Mouse (Mus musculus) kidney, adult 2 months (tissue): ENCODE results near the gene Ldb3. TPM values are rescaled to one million over a fixed set of nuclear protein-coding genes. Genes with fewer than 3 reads are reported as not detected.

ENCODE experiments used
- DNase-seq: peaks from one replicate; pipeline ENCODE4 v3.0.0; 2021
- H3K27ac ChIP-seq: fragments of 200-500 bp; 2 replicates; pipeline ENCODE4 v1.5.1; 2012; ENCODE audit warnings: low read depth, low read length, control low read depth, inconsistent platforms; ENCODE audit not compliant: insufficient read depth
- H3K27me3 ChIP-seq: fragments of 200-500 bp; replicated peaks from 2 replicates; pipeline ENCODE4 v1.6.1; 2012; ENCODE audit warnings: mild to moderate bottlenecking, moderate library complexity, low read length, inconsistent platforms; ENCODE audit not compliant: control insufficient read depth, insufficient read depth
- H3K36me3 ChIP-seq: fragments of 200-500 bp; 2 replicates; pipeline ENCODE4 v1.6.1; 2012; ENCODE audit warnings: mild to moderate bottlenecking, moderate library complexity, low read length, inconsistent platforms; ENCODE audit not compliant: control insufficient read depth, insufficient read depth
- H3K4me1 ChIP-seq: fragments of 200-500 bp; 2 replicates; pipeline ENCODE4 v1.6.1; 2011; ENCODE audit warnings: low read length; ENCODE audit not compliant: control insufficient read depth, insufficient read depth
- H3K4me3 ChIP-seq: fragments of 200-500 bp; 2 replicates; pipeline ENCODE4 v1.5.1; 2011; ENCODE audit warnings: mild to moderate bottlenecking, low read depth, low read length, control low read depth; ENCODE audit not compliant: insufficient read depth
- CTCF ChIP-seq: fragments of 200-500 bp; conservative IDR thresholded peaks from 2 replicates; pipeline ENCODE4 v1.5.1; 2011; ENCODE audit warnings: low read depth, mild to moderate bottlenecking, control low read depth, low read length, moderate library complexity, mixed read lengths; ENCODE audit not compliant: insufficient read depth, insufficient read length
- POLR2A ChIP-seq: fragments of 200-500 bp; IDR thresholded peaks from one replicate; pipeline ENCODE4 v1.6.1; 2011; ENCODE audit warnings: low read depth, low read length, control low read depth
- WGBS: fragments of 180-500 bp; shearing (Covaris S2); methylation state at CpG from one replicate; pipeline ENCODE4 v1.1.7; 2018; 5-methylcytosine and 5-hydroxymethylcytosine counted together
- polyA plus RNA-seq: library from polyadenylated mRNA; depleted of rRNA; stranded (reverse); fragments of >200 nt; gene quantifications from 2 replicates; pipeline ENCODE4 v1.2.3, GENCODE M21; 2012

Gene Ldb3
- polyA plus RNA-seq, 1 experiment = 26.0 TPM

GRCm38 (mm10) chr14:34620611-34621376 lies 32.3 kb upstream of the Ldb3 start:
- DNase-seq = peak; percentile 58
- Histone ChIP-seq H3K27me3 (no peaks in the 10 kb centered on the region), H3K27ac (no peak overlapping the region), H3K36me3 (no peaks in the 10 kb centered on the region), H3K4me3 (no peak overlapping the region), H3K4me1 (no peaks in the 10 kb centered on the region)
- TF ChIP-seq POLR2A = no peak
- peak; percentile 77 for TF ChIP-seq CTCF
- 36% methylated on average over 10 of the region's 10 CpGs for WGBS

- H3K4me1 ChIP-seq = peaks cover 5% of the 10 kb centered on the region; the same call in 1 of the 2 replicates
- WGBS = 40% methylated on average over 9 of the region's 9 CpGs
- no peak for TF ChIP-seq CTCF
- no peak for TF ChIP-seq POLR2A
- no peak overlapping the region for H3K27ac ChIP-seq
- no peaks in the 10 kb centered on the region for H3K27me3 ChIP-seq
- no peak for DNase-seq
- no peak overlapping the region for H3K4me3 ChIP-seq
- no peaks in the 10 kb centered on the region for H3K36me3 ChIP-seq
These were observed 30.3 kb upstream of the Ldb3 start for GRCm38 (mm10) chr14:34618808-34619207.

- 2% methylated on average over 8 of the region's 8 CpGs for WGBS
- no peak overlapping the region for H3K27ac ChIP-seq
- DNase-seq = peak; percentile 87
These were observed 28.3 kb upstream of the Ldb3 start for GRCm38 (mm10) chr14:34616821-34617220.

GRCm38 (mm10) chr14:34615625-34616024 lies 27.1 kb upstream of the Ldb3 start:
- DNase-seq = no peak
- no peaks in the 10 kb centered on the region for H3K36me3 ChIP-seq
- H3K27me3 ChIP-seq = no peaks in the 10 kb centered on the region
- H3K4me1 ChIP-seq = peaks cover 5% of the 10 kb centered on the region; the same call in 1 of the 2 replicates
- H3K27ac ChIP-seq = no peak overlapping the region
- 55% methylated on average over 4 of the region's 4 CpGs for WGBS
- TF ChIP-seq POLR2A = no peak
- TF ChIP-seq CTCF = no peak
- H3K4me3 ChIP-seq = no peak overlapping the region

More at GRCm38 (mm10) chr14:34616821-34617220, 28.3 kb upstream of the Ldb3 start:
- Histone ChIP-seq H3K27me3 (no peaks in the 10 kb centered on the region), H3K4me1 (peaks cover 5% of the 10 kb centered on the region; the same call in 1 of the 2 replicates), H3K4me3 (no peak overlapping the region), H3K36me3 (no peaks in the 10 kb centered on the region)
- TF ChIP-seq CTCF (peak; percentile 99), POLR2A (no peak)

GRCm38 (mm10) chr14:34615082-34615481 lies 26.6 kb upstream of the Ldb3 start:
- TF ChIP-seq CTCF (no peak), POLR2A (no peak)
- Histone ChIP-seq H3K27ac (0 out of 2 replicates have a peak overlapping the region, but pooled peaks have one; percentile 29), H3K4me1 (peaks cover 5% of the 10 kb centered on the region; the same call in 1 of the 2 replicates), H3K36me3 (no peaks in the 10 kb centered on the region), H3K4me3 (peak overlapping the region; percentile 36; the same call in 1 of the 2 replicates), H3K27me3 (no peaks in the 10 kb centered on the region)
- peak; percentile 19 for DNase-seq
- 6% methylated on average over 13 of the region's 13 CpGs for WGBS

- DNase-seq = no peak
- H3K36me3 ChIP-seq = no peaks in the 10 kb centered on the region
- H3K27ac ChIP-seq = no peak overlapping the region
- WGBS = 33% methylated on average over 15 of the region's 15 CpGs
- H3K4me1 ChIP-seq = peaks cover 5% of the 10 kb centered on the region; the same call in 1 of the 2 replicates
- no peaks in the 10 kb centered on the region for H3K27me3 ChIP-seq
- TF ChIP-seq POLR2A = no peak
- no peak for TF ChIP-seq CTCF
- no peak overlapping the region for H3K4me3 ChIP-seq
These were observed 26.1 kb upstream of the Ldb3 start for GRCm38 (mm10) chr14:34614551-34614950.

GRCm38 (mm10) chr14:34613523-34613922 lies 25.0 kb upstream of the Ldb3 start:
- no peak for DNase-seq
- peaks cover 5% of the 10 kb centered on the region; the same call in 1 of the 2 replicates for H3K4me1 ChIP-seq
- no peaks in the 10 kb centered on the region for H3K36me3 ChIP-seq
- no peaks in the 10 kb centered on the region for H3K27me3 ChIP-seq
- H3K27ac ChIP-seq = no peak overlapping the region
- no peak for TF ChIP-seq POLR2A
- H3K4me3 ChIP-seq = no peak overlapping the region
- WGBS = 66% methylated on average over 6 of the region's 6 CpGs
